Mouse (Mus musculus) natural killer cell, adult 2 months (primary cell): Measurements from ENCODE around the gene Ticrr.

Experiments used
- DNase-seq, 2 experiments: peaks; one replicate each; pipeline ENCODE4 v3.0.0; 2022; ENCODE audit warnings: low spot score in 2 of 2

Ticrr gene

GRCm38 (mm10) chr7:79744585-79744984 is 84.6 kb downstream of the Ticrr start:
- DNase-seq: no peak

GRCm38 (mm10) chr7:79747659-79748058 is 87.7 kb downstream of the Ticrr start:
- no peak for DNase-seq
